Mouse (Mus musculus) G1E (cell line): ENCODE data around the gene Rhot1. TPM values are rescaled to one million over a fixed set of nuclear protein-coding genes. Genes with fewer than 3 reads are reported as not detected.

Experiments used
- ATAC-seq: 2 replicates; pipeline ENCODE4 v1.8.0; 2016; ENCODE audit warnings: mild to moderate bottlenecking; ENCODE audit not compliant: insufficient number of reproducible peaks, poor library complexity, low FRiP score, severe bottlenecking; ENCODE audit errors: extremely low read depth
- DNase-seq: peaks from one replicate; pipeline ENCODE4 v3.0.0; 2012; ENCODE audit warnings: low spot score
- H3K27me3 ChIP-seq: 2 replicates; pipeline ENCODE4 v1.6.1; 2012; ENCODE audit warnings: mild to moderate bottlenecking, low read length, inconsistent platforms; ENCODE audit not compliant: insufficient read depth
- H3K36me3 ChIP-seq: replicated peaks from 2 replicates; pipeline ENCODE3; 2012; ENCODE audit warnings: mild to moderate bottlenecking, inconsistent platforms
- H3K4me1 ChIP-seq: 2 replicates; pipeline ENCODE4 v1.6.1; 2012; ENCODE audit warnings: low read depth, low read length, inconsistent platforms, mixed read lengths; ENCODE audit not compliant: insufficient read depth
- H3K4me3 ChIP-seq: 2 replicates; pipeline ENCODE4 v1.5.1; 2012; ENCODE audit warnings: low read depth, mild to moderate bottlenecking, inconsistent platforms, low read length, moderate library complexity, mixed read lengths
- H3K9me3 ChIP-seq: replicated peaks from 2 replicates; pipeline ENCODE4 v1.6.1; 2012; ENCODE audit warnings: inconsistent platforms
- CTCF ChIP-seq: IDR thresholded peaks from 2 replicates; pipeline ENCODE4 v1.5.1; 2012; ENCODE audit warnings: low read depth, low read length, inconsistent platforms, mixed read lengths
- GATA1 ChIP-seq: IDR thresholded peaks from 2 replicates; pipeline ENCODE4 v1.6.1; 2012; ENCODE audit warnings: borderline replicate concordance, low read length, inconsistent platforms, mixed read lengths
- GATA2 ChIP-seq: IDR thresholded peaks from 2 replicates; pipeline ENCODE4 v1.6.1; 2012; ENCODE audit warnings: low read depth, low read length, inconsistent platforms, borderline replicate concordance
- POLR2AphosphoS5 ChIP-seq: IDR thresholded peaks from 2 replicates; pipeline ENCODE4 v1.6.1; 2012; ENCODE audit warnings: low read depth, low read length, inconsistent platforms; ENCODE audit not compliant: insufficient replicate concordance
- TAL1 ChIP-seq: conservative IDR thresholded peaks from 2 replicates; pipeline ENCODE4 v1.6.1; 2012; ENCODE audit warnings: low read depth, low read length, inconsistent platforms, mixed read lengths
- polyA plus RNA-seq: library from polyadenylated mRNA; stranded (reverse); fragments of >175 nt; gene quantifications from 2 replicates; pipeline ENCODE4 v1.2.3, GENCODE M21; 2012
- total RNA-seq, 2 experiments: library from RNA; stranded (forward) in 1 of 2; stranded (reverse) in 1 of 2; fragments of 200-1000 nt in 1 of 2; fragments of >200 nt in 1 of 2; fragmentation: Nextera tagmentation in 1 of 2; gene quantifications; 2 replicates each; pipeline ENCODE4 v1.2.3; 2014 to 2017

The Rhot1 gene
- total RNA-seq (2014; fragmentation: Nextera tagmentation) (80.3 and 87.3 TPM in 2 replicates), total RNA-seq (2017) (56.4 and 64.8 TPM in 2 replicates), polyA plus RNA-seq (5.1 and 5.3 TPM in 2 replicates)

DNA sequence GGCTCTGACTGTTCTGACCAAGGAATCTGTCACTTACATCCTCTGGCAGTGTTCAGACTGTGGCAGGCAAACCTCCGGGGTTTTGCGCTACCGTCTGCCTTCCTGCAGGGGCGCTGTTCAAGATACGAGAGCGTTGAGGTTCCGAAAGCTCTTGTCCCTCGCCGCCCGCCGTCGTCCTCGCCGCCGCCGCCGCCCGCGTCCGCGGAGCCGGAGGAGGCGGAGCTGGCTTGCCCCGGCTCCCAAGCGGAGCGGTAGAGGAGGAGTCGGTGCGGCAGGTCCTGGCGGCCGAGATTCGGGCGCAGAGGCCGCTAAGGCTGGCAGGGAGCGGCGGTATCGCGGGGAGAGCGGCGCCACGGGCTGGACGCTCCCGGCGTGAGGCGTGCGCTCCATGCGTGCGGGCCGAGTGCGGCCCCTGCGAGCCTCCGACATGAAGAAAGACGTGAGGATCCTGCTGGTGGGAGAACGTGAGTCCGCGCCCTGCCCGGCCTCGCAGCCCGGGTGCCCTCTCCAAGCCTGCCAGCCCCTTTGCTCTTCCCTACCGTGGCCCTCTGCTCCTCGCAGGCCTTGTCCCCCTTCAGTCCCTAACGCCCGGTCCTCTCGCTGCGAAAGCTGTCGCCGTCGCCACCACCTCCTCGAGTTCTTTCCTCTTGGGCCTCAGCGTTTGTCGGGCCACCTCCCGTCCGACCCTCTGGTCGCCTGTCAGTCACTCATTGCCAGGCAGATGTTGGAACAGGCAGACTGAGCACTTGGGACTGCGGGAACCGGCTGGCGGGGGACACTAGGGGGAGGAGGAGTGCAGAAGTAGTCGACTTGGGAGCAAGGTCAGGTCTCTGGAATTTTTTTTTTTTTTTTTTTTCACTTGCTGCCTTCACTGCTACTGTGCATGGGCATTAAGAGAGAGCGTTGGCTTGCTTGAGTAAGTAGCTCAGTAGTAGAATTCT lies at the start of gene Rhot1:
TSS of gene Rhot1 (plus strand) at position 160 of the 941 bp plus-strand sequence.
- peak; percentile 59 for TF ChIP-seq CTCF
- TF ChIP-seq GATA2, result no peak
- ATAC-seq (peak; percentile 71), DNase-seq (peak; percentile 91)
- no peaks in the 10 kb centered on the region for H3K9me3 ChIP-seq
- H3K36me3 ChIP-seq, result peaks cover 27% of the 10 kb centered on the region
- peaks cover 7% of the 10 kb centered on the region for H3K27me3 ChIP-seq
- H3K4me3 ChIP-seq, result peak within 1 kb of the TSS; percentile 99
- H3K4me1 ChIP-seq, result peaks cover 15% of the 10 kb centered on the region

DNA sequence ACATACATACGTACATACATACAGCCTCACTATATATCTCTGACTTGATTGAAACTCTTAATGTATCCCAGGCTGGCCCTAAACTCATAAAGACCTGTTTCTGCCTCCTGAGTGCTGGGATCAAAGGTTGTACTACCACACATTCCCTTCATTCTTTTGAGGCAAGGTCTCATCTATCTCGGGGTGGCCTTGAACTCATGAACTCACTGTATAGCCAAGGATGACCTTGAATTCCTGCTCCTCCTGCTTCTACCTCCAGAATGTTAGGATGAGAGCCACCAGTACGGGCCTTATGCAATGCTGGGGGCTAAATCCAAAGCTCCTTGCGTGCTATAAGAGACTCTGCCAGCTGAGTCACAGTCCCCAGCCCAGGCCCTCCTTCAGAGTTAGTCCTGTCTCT lies 47.8 kb upstream of the Rhot1 start:
- DNase-seq (no peak), ATAC-seq (no peak)
- TF ChIP-seq GATA1 (no peak), GATA2 (no peak)
- Histone ChIP-seq H3K36me3 (no peaks in the 10 kb centered on the region), H3K27me3 (peaks cover 76% of the 10 kb centered on the region), H3K4me3 (no peak overlapping the region), H3K4me1 (no peaks in the 10 kb centered on the region; the same call in 1 of the 2 replicates), H3K9me3 (no peaks in the 10 kb centered on the region)

- DNase-seq, result no peak
- no peaks in the 10 kb centered on the region for H3K36me3 ChIP-seq
- peaks cover 63% of the 10 kb centered on the region for H3K27me3 ChIP-seq
- no peak overlapping the region for H3K4me3 ChIP-seq
- no peak for ATAC-seq
- TF ChIP-seq GATA1 (no peak), POLR2AphosphoS5 (no peak), CTCF (no peak), TAL1 (no peak), GATA2 (no peak)
- H3K4me1 ChIP-seq, result no peaks in the 10 kb centered on the region
- H3K9me3 ChIP-seq, result peaks cover 2% of the 10 kb centered on the region; the same call in 1 of the 2 replicates
These were observed 45.3 kb upstream of the Rhot1 start for GRCm38 (mm10) chr11:80163362-80164116.

DNA sequence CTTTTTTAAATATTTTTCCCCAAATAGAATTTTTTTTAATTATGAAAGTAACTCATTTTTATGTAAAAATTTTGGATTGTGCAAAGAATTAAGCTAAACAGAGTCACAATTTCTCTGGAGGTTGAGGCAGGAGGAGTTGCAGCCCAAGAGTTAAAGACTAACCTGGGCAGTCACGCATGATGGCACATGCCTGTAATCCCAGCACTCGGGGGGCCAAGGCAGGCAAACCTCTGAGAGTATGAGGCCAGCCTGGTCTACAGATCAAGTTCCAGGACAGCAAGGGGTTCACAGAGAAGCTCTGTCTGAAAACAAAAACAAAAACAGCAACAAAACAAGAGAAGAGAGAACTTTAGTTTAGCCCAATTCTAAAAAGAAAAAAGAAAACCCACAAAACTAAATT lies 44.6 kb upstream of the Rhot1 start:
- DNase-seq (no peak), ATAC-seq (no peak)
- H3K36me3 ChIP-seq, result no peaks in the 10 kb centered on the region
- H3K9me3 ChIP-seq, result peaks cover 2% of the 10 kb centered on the region; the same call in 1 of the 2 replicates
- H3K27me3 ChIP-seq, result peaks cover 64% of the 10 kb centered on the region
- no peak for TF ChIP-seq GATA2
- no peak for TF ChIP-seq CTCF
- no peak for TF ChIP-seq POLR2AphosphoS5
- no peak for TF ChIP-seq GATA1
- no peak for TF ChIP-seq TAL1
- no peak overlapping the region for H3K4me3 ChIP-seq
- no peaks in the 10 kb centered on the region for H3K4me1 ChIP-seq

DNA sequence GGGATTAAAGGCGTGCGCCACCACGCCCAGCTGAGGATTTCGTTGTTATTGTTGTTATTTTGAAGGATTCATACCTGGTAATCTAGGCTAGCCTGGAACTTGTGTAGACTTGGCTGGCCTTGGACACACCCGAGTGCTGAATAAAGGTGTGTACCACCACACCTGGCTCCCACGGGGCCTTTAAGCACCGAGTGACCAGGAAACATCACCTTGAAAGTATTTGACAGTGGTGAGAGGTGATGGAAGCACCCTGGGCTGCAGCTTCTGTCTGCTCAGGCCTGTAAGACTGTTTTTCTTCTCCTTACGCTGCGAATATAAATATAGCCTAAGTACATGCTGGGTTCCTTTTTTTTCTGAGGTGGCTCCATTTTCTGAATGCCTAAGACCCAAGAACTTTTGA lies 40.7 kb upstream of the Rhot1 start:
- Histone ChIP-seq H3K9me3 (peaks cover 2% of the 10 kb centered on the region; the same call in 1 of the 2 replicates), H3K4me3 (no peak overlapping the region), H3K36me3 (no peaks in the 10 kb centered on the region), H3K4me1 (peaks cover 5% of the 10 kb centered on the region; the same call in 1 of the 2 replicates), H3K27me3 (peaks cover 69% of the 10 kb centered on the region)
- TF ChIP-seq TAL1, result no peak
- no peak for TF ChIP-seq POLR2AphosphoS5
- no peak for TF ChIP-seq GATA1
- TF ChIP-seq CTCF, result no peak
- no peak for TF ChIP-seq GATA2
- no peak for DNase-seq
- ATAC-seq, result no peak

- H3K4me3 ChIP-seq, result no peak overlapping the region
- H3K4me1 ChIP-seq, result peaks cover 7% of the 10 kb centered on the region
- no peak for ATAC-seq
- H3K36me3 ChIP-seq, result no peaks in the 10 kb centered on the region
- peaks cover 65% of the 10 kb centered on the region for H3K27me3 ChIP-seq
- no peak for TF ChIP-seq POLR2AphosphoS5
- DNase-seq, result no peak
- H3K9me3 ChIP-seq, result peaks cover 2% of the 10 kb centered on the region; the same call in 1 of the 2 replicates
These were observed 40.1 kb upstream of the Rhot1 start for GRCm38 (mm10) chr11:80168611-80169249.
